Mouse (Mus musculus) megakaryocyte-erythroid progenitor cell, adult 5-6 weeks (primary cell): ENCODE data around the gene Rmdn3. TPM values are rescaled to one million over a fixed set of nuclear protein-coding genes. Genes with fewer than 3 reads are reported as not detected.

Experiments
- ATAC-seq: replicated peaks from 2 replicates; pipeline ENCODE4 v1.8.0; 2016; ENCODE audit warnings: mild to moderate bottlenecking, inconsistent platforms; ENCODE audit not compliant: severe bottlenecking, poor library complexity, low FRiP score, low TSS enrichment
- total RNA-seq, 2 experiments: library from RNA; stranded (forward) in 1 of 2; stranded (reverse) in 1 of 2; fragments of 200-1000, 215-1000 nt in 1 of 2; fragments of >200 nt in 1 of 2; fragmentation: Nextera tagmentation in 1 of 2; gene quantifications; 2 replicates each; pipeline ENCODE4 v1.2.3; 2014 to 2017

The Rmdn3 gene
- total RNA-seq, 2 experiments from 2014 or later: 58.7 to 61.9 TPM

- no peak for ATAC-seq
These were observed 14.7 kb upstream of the Rmdn3 start for GRCm38 (mm10) chr2:119171574-119171973.

- ATAC-seq: no peak
These were observed 13.4 kb upstream of the Rmdn3 start for GRCm38 (mm10) chr2:119170282-119170681.

GRCm38 (mm10) chr2:119167866-119168256, 11.0 kb upstream of the Rmdn3 start:
- ATAC-seq: 0 out of 2 replicates have a peak, but pooled peaks have one; percentile 1

GRCm38 (mm10) chr2:119166901-119167865, 10.3 kb upstream of the Rmdn3 start, which contains the start of gene Gchfr:
Gene Gchfr, plus strand, starts transcription at chr2:119167773.
- ATAC-seq: peak; percentile 53

- no peak for ATAC-seq
These were observed 8.6 kb upstream of the Rmdn3 start for GRCm38 (mm10) chr2:119165401-119165800.

- ATAC-seq: no peak
These were observed 7.2 kb upstream of the Rmdn3 start for GRCm38 (mm10) chr2:119163999-119164398.

GRCm38 (mm10) chr2:119163135-119163534, 6.3 kb upstream of the Rmdn3 start:
- peak; percentile 20; the same call in 1 of the 2 replicates for ATAC-seq

- no peak for ATAC-seq
These were observed 4.4 kb upstream of the Rmdn3 start for GRCm38 (mm10) chr2:119161247-119161646.

GRCm38 (mm10) chr2:119157836-119158235, 1.0 kb upstream of the Rmdn3 start:
- ATAC-seq: no peak

GRCm38 (mm10) chr2:119156081-119156680, 653 bp downstream of the Rmdn3 start:
- ATAC-seq: peak; percentile 28; the same call in 1 of the 2 replicates

GRCm38 (mm10) chr2:119155388-119155787, 1.4 kb downstream of the Rmdn3 start:
- ATAC-seq: peak; percentile 92

GRCm38 (mm10) chr2:119154683-119155082, 2.2 kb downstream of the Rmdn3 start:
- ATAC-seq: peak; percentile 32; the same call in 1 of the 2 replicates

GRCm38 (mm10) chr2:119152255-119152654, 4.6 kb downstream of the Rmdn3 start:
- no peak for ATAC-seq

GRCm38 (mm10) chr2:119147775-119148174, 9.1 kb downstream of the Rmdn3 start:
- no peak for ATAC-seq

- ATAC-seq: no peak
These were observed 9.6 kb downstream of the Rmdn3 start for GRCm38 (mm10) chr2:119147160-119147678.

- no peak for ATAC-seq
These were observed 10.4 kb downstream of the Rmdn3 start for GRCm38 (mm10) chr2:119146435-119146834.

- ATAC-seq: peak; percentile 74
These were observed 11.6 kb downstream of the Rmdn3 start for GRCm38 (mm10) chr2:119145199-119145598.

GRCm38 (mm10) chr2:119136346-119136898, 20.4 kb downstream of the Rmdn3 start:
- peak; percentile 97 for ATAC-seq

GRCm38 (mm10) chr2:119113121-119113925, 43.5 kb downstream of the Rmdn3 start:
- no peak for ATAC-seq
